Mouse (Mus musculus) embryonic fibroblast, embryonic 13.5 days (primary cell): Measurements from ENCODE around the gene Usp3.

Experiments
- CTCF ChIP-seq: IDR thresholded peaks from 2 replicates; pipeline ENCODE4 v1.5.1; 2011; ENCODE audit warnings: mild to moderate bottlenecking, control low read depth, low read length, moderate library complexity, borderline replicate concordance; ENCODE audit not compliant: insufficient read depth
- POLR2A ChIP-seq: IDR thresholded peaks from 2 replicates; pipeline ENCODE4 v1.6.1; 2011; ENCODE audit warnings: low read depth, mild to moderate bottlenecking, control low read depth, low read length, moderate library complexity

- no peak for TF ChIP-seq CTCF
- TF ChIP-seq POLR2A: no peak
Observed at GRCm38 (mm10) chr9:66465087-66465486, 127.9 kb downstream of the Usp3 start.
